Mouse (Mus musculus) left cerebral cortex, adult 8-10 months (tissue): ENCODE results near the gene Krtap13. TPM values are rescaled to one million over a fixed set of nuclear protein-coding genes. Genes with fewer than 3 reads are reported as not detected.
"Not testable (repeated sequence)": the region's sequence is repeated elsewhere in the genome, so short reads cannot be mapped to it uniquely, and the experiment has no call there.

ENCODE experiments used
- DNase-seq, 2 experiments: peaks; one replicate each; pipeline ENCODE4 v3.0.0; 2022; ENCODE audit warnings: low spot score in 2 of 2
- total RNA-seq, 4 experiments: library from RNA; stranded (reverse); gene quantifications; 2 replicates each; pipeline ENCODE4 v1.2.4; 2022

Gene Krtap13
- total RNA-seq, result not detected

DNA sequence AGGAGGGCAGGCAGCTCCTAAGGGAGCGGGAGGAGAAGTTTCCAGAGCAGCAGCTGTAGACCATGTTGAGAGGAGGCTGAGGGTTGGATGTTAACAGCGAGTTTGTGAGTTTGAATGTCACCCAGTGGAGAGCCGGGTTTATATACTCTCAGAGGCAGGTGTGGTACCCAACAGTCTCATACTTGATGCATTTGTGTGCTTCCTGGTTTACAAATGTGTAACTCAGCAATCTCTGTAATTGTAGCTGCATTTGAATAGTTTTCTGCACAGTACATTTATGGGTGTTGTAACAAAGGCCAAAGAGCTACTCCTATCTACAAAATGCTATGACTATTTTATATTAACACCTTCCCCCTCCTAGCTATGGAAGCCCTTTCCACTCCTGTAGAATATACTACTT, at the start of gene Krtap13:
Krtap13 (minus strand) TSS at position 101 of the 400 bp plus-strand sequence.
- DNase-seq, result not testable (repeated sequence)

DNA sequence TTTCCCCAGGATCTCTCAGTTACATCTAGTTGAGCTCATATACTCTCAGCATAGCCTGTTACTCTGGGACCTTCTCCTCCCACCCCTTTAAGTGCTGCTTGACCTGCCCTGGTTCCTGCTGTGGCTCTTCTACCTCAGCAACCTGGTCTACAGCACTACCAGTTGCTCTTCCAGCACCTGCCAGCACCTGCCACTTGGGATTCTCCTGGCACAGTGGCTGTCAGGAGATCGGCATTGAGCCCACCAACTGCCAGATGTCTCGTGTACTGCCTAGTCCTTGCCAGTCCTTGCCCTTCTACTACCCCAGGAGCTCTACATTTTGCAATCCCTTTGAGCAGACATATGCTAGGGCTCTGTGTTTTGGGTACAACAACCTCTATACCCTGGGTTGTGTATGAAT, 35.4 kb upstream of the Krtap13 start:
- DNase-seq, result no peak

DNA sequence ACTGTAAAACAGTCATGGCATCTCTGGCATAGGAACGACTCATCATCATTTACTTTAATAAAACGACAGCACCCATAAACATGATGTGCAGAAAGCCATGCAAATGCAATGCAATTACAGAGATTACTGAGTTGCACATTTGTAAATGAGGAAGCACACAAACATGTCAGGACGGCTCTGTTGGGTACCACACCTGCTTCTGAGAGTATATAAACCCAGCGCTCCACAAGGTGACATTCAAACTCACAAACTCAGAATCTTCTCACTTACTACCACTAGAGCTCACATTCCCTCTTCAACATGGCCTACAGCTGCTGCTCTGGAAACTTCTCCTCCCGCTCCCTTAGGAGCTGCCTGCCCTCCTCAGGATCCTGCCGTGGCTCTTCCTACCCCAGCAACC, 26.2 kb upstream of the Krtap13 start, which contains the start of gene Gm5965:
Gm5965 (plus strand) TSS at position 301 of the 400 bp plus-strand sequence.
- no peak for DNase-seq

DNA sequence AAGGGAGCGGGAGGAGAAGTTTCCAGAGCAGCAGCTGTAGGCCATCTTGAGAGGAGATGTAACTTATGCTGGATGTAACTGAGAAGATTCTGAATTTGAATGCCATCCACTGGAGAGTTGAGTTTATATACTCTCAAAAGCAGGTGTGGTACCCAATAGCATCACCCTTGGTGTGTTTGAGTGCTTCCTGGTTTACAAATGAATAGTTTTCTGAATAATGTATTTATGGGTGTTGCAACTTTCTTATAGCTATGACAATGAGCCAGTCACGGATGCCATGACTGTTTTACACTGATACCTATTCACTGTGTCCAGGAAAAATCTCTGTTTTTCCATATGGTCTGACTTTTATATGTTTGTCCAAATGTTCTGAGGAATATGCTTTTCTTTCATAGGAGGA, 22.7 kb upstream of the Krtap13 start, which contains the start of gene 2310057N15Rik:
2310057N15Rik (minus strand) TSS at position 101 of the 400 bp plus-strand sequence.
- no peak for DNase-seq

DNA sequence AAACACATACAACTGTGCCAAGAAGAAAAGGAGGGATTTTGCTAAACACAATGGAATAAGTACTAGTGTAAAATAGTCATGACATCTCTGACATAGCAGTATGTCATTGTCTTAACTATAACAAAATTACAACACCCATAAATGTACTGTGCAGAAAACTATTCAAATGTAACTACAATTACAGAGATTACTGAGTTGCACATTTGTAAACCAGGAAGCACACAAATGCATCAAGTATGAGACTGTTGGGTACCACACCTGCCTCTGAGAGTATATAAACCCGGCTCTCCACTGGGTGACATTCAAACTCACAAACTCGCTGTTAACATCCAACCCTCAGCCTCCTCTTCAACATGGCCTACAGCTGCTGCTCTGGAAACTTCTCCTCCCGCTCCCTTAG, 7.1 kb upstream of the Krtap13 start, which contains the start of gene 2310034C09Rik:
2310034C09Rik (plus strand) TSS at position 301 of the 400 bp plus-strand sequence.
- not testable (repeated sequence) for DNase-seq

DNA sequence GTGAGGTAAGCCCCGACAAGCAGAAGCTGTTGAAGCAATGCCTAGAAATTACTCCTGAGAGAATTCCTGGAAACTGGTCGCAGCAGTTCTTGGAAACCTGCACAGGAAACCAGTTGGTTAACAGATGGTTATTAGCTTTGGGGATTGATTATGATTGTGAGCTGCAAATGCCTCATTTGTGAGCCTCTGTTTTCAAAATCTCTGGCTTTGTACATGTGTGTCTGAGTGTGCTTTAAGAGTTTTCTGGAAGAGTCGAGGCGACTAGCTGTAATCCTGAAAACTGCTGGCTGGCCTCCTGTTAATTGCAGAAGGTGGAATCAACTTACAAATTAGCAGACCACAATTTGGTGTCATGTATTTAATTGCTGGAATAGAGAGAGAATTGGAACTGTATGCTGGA, 3.5 kb downstream of the Krtap13 start:
- DNase-seq, result no peak

DNA sequence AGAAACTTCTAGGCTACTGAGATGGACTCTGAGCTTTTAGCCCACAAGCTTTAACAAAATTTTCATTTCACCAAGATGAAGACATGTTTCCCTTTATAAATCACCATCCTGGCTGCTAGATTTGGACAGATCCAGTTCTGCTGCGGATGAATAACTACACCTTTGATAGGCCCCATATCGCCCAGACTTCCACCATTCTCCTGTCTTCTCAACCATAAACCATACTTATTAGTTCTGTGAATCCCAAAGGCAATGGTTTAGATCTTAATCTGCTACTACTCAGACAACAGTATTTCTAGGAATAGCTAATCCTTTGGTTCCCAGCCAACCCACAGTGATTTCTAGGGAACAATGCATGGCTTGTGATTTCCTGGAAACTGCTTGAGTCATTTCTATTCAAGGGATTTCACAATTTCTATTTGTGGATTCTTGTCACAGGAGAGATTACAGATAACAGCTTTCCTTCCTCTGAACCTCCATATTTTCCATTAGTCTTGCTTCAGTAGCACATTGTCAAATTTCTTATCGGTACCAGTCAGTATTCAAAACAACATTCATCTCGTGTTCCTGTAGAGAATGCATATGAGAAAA, 6.6 kb downstream of the Krtap13 start:
- no peak for DNase-seq

DNA sequence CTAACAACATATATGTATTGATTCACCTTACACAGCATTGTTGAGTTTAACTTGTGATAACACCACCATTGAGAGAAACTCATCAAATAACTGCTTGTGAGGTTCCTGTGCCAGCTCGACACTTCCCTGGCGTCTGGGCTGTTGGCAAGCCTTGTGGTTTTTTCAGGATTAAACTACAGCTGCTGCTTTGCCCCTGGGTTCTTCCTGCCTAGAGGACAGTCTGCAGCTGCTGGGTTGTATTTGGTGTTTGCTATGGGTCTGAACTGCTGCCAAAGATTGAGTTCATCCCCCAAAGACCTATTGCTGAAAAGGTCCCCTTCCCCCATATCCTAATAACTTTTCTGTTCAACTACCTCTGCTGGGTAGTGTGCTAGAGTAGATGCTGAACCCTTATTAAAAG, 16.0 kb downstream of the Krtap13 start:
- no peak for DNase-seq

DNA sequence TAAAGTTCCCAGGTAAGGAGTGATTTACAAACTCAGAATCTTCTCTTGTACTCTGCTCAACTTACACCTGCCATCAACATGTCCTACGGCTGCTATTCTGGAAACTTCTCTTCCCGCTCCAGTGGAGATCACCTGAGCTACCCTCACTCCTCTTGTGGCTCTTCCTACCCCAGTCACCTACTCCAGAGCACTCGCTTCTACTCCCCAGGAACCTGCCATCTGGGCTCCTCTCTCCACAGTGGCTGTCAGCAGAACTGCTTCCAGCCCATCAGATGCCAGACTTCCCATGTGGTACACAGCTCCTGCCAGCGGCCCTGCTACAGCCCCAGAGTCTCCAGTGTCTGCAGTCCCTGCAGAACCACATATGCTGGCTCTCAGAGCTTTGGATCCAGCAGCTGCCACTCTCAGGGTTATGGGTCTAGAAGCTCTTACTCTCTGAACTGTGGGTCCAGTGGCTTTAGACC, 22.6 kb downstream of the Krtap13 start, which contains the start of gene Krtap13-1:
Krtap13-1 (plus strand) TSS at position 51 of the 464 bp plus-strand sequence.
- no peak for DNase-seq

DNA sequence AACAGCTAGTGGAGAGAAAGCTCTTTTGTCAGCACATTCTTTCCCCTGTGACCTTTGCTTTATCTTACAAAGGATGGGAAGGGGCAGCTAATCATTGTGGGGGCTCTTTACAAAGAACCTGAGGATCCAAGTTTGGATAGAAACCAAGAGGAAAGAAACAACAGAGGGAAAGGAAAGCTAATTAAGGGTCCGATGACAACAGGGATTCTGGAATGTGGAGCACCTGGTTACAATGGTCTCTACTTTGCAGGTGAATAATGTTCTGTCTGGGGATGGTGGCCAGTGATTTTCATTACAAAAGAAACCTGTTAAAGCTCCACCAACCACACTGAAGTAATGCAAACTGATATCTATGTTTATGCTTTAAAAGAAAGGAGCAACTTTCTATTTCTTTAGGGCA, 31.4 kb downstream of the Krtap13 start:
- DNase-seq, result no peak

DNA sequence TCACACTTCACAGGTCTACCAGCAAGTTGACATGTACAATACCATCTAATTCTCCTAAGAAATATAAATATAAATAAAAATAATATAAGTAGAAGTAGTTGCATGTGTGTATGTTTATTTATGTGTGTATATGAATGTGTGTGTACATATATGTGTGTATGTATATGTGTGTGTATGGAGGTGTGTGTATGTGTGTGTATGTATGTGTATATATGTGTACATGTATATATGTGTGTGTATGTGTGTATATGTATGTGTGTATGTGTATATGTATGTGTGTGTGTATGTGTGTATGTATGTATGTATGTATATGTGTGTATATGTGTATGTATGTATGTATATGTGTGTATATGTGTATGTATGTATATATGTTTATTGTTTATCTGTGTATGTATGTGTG, 34.9 kb downstream of the Krtap13 start:
- DNase-seq, result no peak

DNA sequence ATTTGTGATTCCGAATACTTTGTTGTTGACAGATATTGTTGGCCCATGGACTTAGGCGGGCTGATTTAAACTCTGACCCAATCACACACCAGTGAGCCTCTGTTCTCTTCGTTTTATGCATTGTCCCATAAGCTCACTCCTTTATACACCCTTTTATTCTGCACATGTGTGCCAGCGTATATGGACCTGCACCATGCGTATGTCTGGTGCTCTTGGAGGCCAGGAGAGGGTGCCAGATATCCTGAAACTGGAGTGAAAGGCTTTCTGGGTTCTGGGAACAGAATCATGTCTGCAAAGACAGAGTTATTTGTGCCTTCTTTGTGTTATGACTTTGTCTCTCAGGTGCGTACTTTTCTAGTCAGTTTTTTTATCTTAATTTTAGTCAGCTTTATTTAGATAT, 40.2 kb downstream of the Krtap13 start:
- DNase-seq, result no peak

DNA sequence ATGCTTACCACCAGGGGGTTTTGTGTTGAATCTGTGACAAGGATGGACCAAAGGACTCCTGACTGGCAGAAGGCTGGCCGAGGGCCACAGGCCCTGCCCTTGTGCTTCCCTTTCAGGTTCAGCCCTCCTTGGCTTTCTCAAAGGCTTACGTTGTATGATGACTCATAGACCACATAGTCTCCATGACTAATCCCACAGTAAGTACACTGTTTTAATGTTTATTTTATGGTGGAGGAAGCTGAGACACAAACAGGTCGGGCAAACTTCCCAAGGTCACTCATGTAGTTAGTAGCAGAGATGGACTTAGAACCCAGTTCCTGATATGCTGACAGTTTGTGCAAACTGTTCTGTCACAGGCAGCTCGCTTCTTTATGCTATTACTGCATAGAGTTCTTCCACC, 40.7 kb downstream of the Krtap13 start:
- no peak for DNase-seq

DNA sequence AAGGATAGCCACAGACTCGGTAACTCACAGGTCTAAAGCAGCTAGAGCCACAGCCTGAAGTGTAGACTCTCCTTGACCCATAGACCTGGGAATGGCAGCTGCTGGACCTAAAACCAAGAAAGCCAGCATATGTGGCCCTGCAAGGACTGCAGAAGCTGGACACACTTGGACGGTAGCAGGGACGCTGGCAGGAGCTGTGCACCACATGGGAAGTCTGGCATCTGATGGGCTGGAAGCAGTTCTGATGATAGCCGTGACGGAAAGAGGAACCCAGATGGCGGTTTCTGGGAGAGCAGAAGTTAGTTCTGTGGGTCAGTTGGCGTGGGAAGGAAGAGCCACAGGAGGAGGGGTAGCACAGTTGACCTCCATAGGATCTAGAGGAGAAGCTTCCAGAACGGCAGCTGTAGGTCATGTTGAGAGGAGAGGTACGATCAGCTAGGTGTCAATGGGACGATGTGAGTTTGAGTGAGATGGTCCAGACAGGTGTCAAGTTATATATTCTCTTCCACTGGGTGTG, 43.9 kb downstream of the Krtap13 start, which contains the start of gene 2310061N02Rik:
2310061N02Rik (minus strand) TSS at position 467 of the 517 bp plus-strand sequence.
- no peak for DNase-seq

DNA sequence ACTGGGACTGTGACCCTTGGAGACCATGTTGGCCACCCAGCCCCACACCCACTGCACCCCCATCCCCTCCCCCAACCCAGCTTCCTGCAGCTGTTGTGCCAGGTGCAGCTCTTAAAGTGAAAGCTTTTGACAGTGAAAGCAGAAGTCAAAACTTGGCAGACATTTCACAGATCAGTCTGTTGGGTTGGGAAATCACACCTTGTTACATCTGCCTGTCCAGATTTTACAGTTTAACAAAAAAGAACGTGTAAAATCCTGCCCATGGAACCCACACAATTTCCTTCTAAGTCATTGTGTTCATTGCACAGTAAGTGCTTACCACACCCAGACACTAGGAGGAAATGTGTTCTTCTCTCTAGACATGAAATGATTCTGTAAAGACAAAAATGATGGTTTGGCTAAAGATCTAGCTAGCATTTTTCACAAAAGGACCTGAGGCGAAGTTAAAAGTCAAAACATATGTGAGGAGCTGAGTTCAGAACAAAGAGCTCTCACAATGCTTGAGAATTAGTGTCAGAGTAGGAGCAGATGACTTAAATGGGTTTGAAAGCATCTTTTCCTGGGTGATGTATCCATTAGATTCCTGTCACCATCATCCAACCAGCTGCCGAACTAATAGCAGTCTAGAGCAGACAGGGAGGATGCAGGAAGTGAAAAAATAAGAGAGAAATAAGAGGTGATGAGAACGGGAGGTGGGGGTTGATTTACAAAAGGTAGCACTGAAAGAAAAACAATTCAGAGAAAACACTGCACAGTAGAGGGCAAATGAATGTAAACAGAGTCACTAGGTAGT, 50.2 kb downstream of the Krtap13 start:
- no peak for DNase-seq

Other genes with a start within 250 kb of the Krtap13 start
- not detected for gene Cldn17, start 244.7 kb downstream of the Krtap13 start, total RNA-seq
- not detected for gene Cldn8, start 188.5 kb downstream of the Krtap13 start, total RNA-seq
- gene Krtap24-1, start 139.4 kb downstream of the Krtap13 start, total RNA-seq, result not detected
- not detected for gene 2310079G19Rik, start 124.0 kb downstream of the Krtap13 start, total RNA-seq
- not detected for gene Krtap26-1, start 103.8 kb downstream of the Krtap13 start, total RNA-seq
- not detected for gene Krtap27-1, start 80.0 kb downstream of the Krtap13 start, total RNA-seq
- gene 2310061N02Rik, start 43.7 kb downstream of the Krtap13 start, total RNA-seq, result not detected
- gene Krtap13-1, start 22.8 kb downstream of the Krtap13 start, total RNA-seq, result not detected
- not detected for gene 2310034C09Rik, start 7.2 kb upstream of the Krtap13 start, total RNA-seq
- not detected for gene 2310057N15Rik, start 22.6 kb upstream of the Krtap13 start, total RNA-seq
- not detected for gene Gm5965, start 26.3 kb upstream of the Krtap13 start, total RNA-seq
- not detected for gene Gm20741, start 60.6 kb upstream of the Krtap13 start, total RNA-seq
- gene Krtap15, start 68.6 kb upstream of the Krtap13 start, total RNA-seq, result not detected
- not detected for gene Krtap14, start 74.5 kb upstream of the Krtap13 start, total RNA-seq
- gene Krtap19-1, start 117.8 kb upstream of the Krtap13 start, total RNA-seq, result not detected
- not detected for gene Krtap19-2, start 122.6 kb upstream of the Krtap13 start, total RNA-seq
- not detected for gene Krtap19-3, start 126.4 kb upstream of the Krtap13 start, total RNA-seq
- not detected for gene Krtap19-4, start 133.5 kb upstream of the Krtap13 start, total RNA-seq
- gene Krtap19-5, start 144.8 kb upstream of the Krtap13 start, total RNA-seq, result not detected
- not detected for gene Krtap19-9b, start 180.6 kb upstream of the Krtap13 start, total RNA-seq
- not detected for gene Krtap16-3, start 211.2 kb upstream of the Krtap13 start, total RNA-seq